Mouse (Mus musculus) brain, embryonic 14.5 days (tissue): ENCODE measurements around the gene Pnrc2.
A peak's percentile ranks its signal among the peaks of the same experiment; 100 is the strongest.

Source experiments
- CTCF ChIP-seq: fragments of 200-500 bp; IDR thresholded peaks from 2 replicates; pipeline ENCODE4 v1.5.1; 2012; ENCODE audit warnings: inconsistent platforms, mild to moderate bottlenecking, moderate library complexity, borderline replicate concordance; ENCODE audit not compliant: insufficient read depth, insufficient read length; ENCODE audit errors: extremely low read depth
- POLR2A ChIP-seq: fragments of 200-500 bp; IDR thresholded peaks from 2 replicates; pipeline ENCODE4 v1.6.1; 2012; ENCODE audit warnings: mild to moderate bottlenecking, inconsistent platforms, borderline replicate concordance; ENCODE audit not compliant: poor library complexity, insufficient read depth, insufficient read length, severe bottlenecking; ENCODE audit errors: extremely low read depth

DNA sequence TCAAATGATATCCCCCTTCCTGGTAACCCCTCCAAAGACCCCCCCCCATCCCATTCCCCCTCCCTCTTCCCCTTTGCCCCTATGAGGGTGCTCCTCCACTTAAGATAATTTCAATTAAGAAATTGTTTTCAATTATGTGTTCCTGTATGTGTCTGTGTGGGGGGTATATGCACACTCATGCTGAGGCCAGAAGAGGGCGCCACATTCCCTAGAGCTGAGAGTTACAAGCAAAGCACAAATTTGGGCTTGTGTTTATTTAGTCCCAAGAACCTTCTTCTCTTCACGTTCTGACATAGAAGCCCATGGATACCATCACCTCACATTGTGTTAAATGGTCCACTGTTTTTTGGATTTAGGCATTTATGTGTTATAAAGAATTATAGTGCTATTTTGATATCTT, 50.4 kb downstream of the Pnrc2 start:
- TF ChIP-seq CTCF (peak; percentile 49; the same call in 1 of the 2 replicates), POLR2A (no peak)
